Mouse (Mus musculus) brain, adult 10 weeks (tissue): ENCODE results near the gene Smim4. TPM values are rescaled to one million over a fixed set of nuclear protein-coding genes. Genes with fewer than 3 reads are reported as not detected.

ENCODE experiments used
- polyA plus RNA-seq: library from polyadenylated mRNA; stranded (reverse); fragments of 350-450 nt; fragmentation: Illumina TruSeq; extraction: RNeasy Lipid Tissue Mini Kit (QIAGEN cat#74804); gene quantifications from one replicate; pipeline ENCODE4 v1.2.3, GENCODE M21; 2015; ENCODE audit warnings: low read depth, low replicate concordance

Smim4 gene
- polyA plus RNA-seq: 28.6 TPM

GRCm38 (mm10) chr14:31128826-31129219 lies at the start of gene Smim4:
TSS of gene Smim4 (minus strand) at chr14:31128956.

GRCm38 (mm10) chr14:31168425-31168824 lies 39.7 kb upstream of the Smim4 start, which contains the start of gene Stab1:
TSS of gene Stab1 (minus strand) at chr14:31168641.

DNA sequence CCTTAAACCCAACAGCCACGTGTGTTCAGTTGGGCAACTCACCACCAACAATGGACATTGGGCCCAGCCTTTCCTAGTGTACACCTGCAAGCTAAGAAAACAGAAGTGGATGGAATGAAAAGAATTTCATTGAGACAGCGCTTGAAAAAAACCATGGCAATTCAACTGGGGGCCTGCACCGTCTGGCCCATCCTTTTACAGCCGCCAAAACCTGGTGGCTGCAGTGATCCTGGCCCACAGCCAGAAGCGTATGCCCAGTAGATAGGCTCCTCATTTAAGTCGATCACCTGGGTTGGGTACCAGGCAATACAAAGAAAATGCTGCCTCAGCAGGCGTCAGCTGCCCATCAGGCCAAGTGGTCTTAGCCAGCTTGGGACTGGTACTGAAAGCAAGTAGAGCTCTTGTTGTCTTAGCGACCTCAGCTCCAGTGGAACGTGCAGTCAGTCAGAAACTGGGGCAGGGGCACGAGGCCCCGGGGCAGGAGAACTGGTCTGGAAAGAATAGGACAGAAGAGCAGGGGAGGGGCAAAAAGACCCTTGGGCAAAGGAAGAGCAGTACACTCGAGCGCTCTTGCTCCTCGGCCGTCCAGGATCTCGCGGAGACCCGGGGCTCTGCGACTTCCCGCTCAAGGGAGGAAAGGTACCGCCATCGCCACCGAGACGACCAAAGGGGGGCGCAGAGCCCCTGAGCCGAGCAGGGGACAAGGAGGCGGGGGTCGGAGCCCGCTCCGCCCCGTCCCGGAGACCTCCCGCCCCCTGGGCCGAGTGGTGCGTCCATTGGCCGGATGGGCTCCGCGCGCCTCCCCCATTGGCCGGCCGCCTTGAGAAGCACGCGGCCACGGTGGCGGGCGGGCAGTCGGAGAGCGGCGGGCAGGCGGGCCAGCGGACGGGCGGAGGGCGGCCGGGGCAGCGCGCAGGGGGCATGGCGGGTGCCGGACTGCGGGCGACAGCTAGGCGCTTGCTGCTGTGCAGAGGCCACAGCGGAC lies 1.8 kb upstream of the Smim4 start, which contains the start of gene Nt5dc2:
Nt5dc2 (plus strand) TSS at position 818 of the 985 bp plus-strand sequence.

Other genes with a start within 250 kb of the Smim4 start
- 3.9 TPM for gene Mustn1, start 249.8 kb downstream of the Smim4 start, polyA plus RNA-seq
- not detected for gene Itih4, start 242.5 kb downstream of the Smim4 start, polyA plus RNA-seq
- 53.4 TPM for gene Itih3, start 205.2 kb downstream of the Smim4 start, polyA plus RNA-seq
- gene Itih1, start 185.7 kb downstream of the Smim4 start, polyA plus RNA-seq: not detected
- 13.4 TPM for gene Nek4, start 177.6 kb downstream of the Smim4 start, polyA plus RNA-seq
- 57.9 TPM for gene Glt8d1, start 127.6 kb downstream of the Smim4 start, polyA plus RNA-seq
- gene Spcs1, start 127.3 kb downstream of the Smim4 start, polyA plus RNA-seq: 353 TPM
- gene Pbrm1, start 109.8 kb downstream of the Smim4 start, polyA plus RNA-seq: 23.9 TPM
- gene Gnl3, start 109.8 kb downstream of the Smim4 start, polyA plus RNA-seq: 46.3 TPM
- 6.0 TPM for gene Nt5dc2, start 2.1 kb upstream of the Smim4 start, polyA plus RNA-seq
- 8.6 TPM for gene Stab1, start 39.7 kb upstream of the Smim4 start, polyA plus RNA-seq
- gene Tnnc1, start 79.4 kb upstream of the Smim4 start, polyA plus RNA-seq: 27.1 TPM
- gene Nisch, start 88.0 kb upstream of the Smim4 start, polyA plus RNA-seq: 224 TPM
- gene Sema3g, start 88.9 kb upstream of the Smim4 start, polyA plus RNA-seq: 4.0 TPM
- gene Phf7, start 122.4 kb upstream of the Smim4 start, polyA plus RNA-seq: 5.4 TPM
- gene Bap1, start 122.5 kb upstream of the Smim4 start, polyA plus RNA-seq: 108 TPM
- 4.0 TPM for gene Dnah1, start 194.9 kb upstream of the Smim4 start, polyA plus RNA-seq
- gene Capn7, start 207.7 kb upstream of the Smim4 start, polyA plus RNA-seq: 29.4 TPM